Mouse (Mus musculus): ENCODE measurements around the gene Gm10663.

The Gm10663 gene

GRCm38 (mm10) chr8:65074733-65075132, at the start of gene Gm10663:
Gene Gm10663, plus strand, starts transcription at chr8:65075033.
- ATAC-seq (ENCODE audit: insufficient number of reproducible peaks, low FRiP score, low TSS enrichment), result no peak

- ATAC-seq (ENCODE audit: insufficient number of reproducible peaks, low FRiP score, low TSS enrichment), result no peak
Measured at GRCm38 (mm10) chr8:65028959-65029686, 45.7 kb upstream of the Gm10663 start.

GRCm38 (mm10) chr8:65029776-65030175, 45.1 kb upstream of the Gm10663 start:
- no peak for ATAC-seq (ENCODE audit: insufficient number of reproducible peaks, low FRiP score, low TSS enrichment)

- ATAC-seq (ENCODE audit: insufficient number of reproducible peaks, low FRiP score, low TSS enrichment), result no peak
Measured at GRCm38 (mm10) chr8:65030735-65031485, 43.9 kb upstream of the Gm10663 start.

- no peak for ATAC-seq (ENCODE audit: insufficient number of reproducible peaks, low FRiP score, low TSS enrichment)
Measured at GRCm38 (mm10) chr8:65032107-65032506, 42.7 kb upstream of the Gm10663 start.

- ATAC-seq (ENCODE audit: insufficient number of reproducible peaks, low FRiP score, low TSS enrichment), result no peak
Measured at GRCm38 (mm10) chr8:65033056-65033455, 41.8 kb upstream of the Gm10663 start.

GRCm38 (mm10) chr8:65034136-65034535, 40.7 kb upstream of the Gm10663 start:
- ATAC-seq (ENCODE audit: insufficient number of reproducible peaks, low FRiP score, low TSS enrichment), result no peak

GRCm38 (mm10) chr8:65037117-65037533, 37.7 kb upstream of the Gm10663 start, which contains the start of gene Apela:
Gene Apela, minus strand, starts transcription at chr8:65037336.
- no peak for ATAC-seq (ENCODE audit: insufficient number of reproducible peaks, low FRiP score, low TSS enrichment)

- ATAC-seq (ENCODE audit: insufficient number of reproducible peaks, low FRiP score, low TSS enrichment), result no peak
Measured at GRCm38 (mm10) chr8:65046565-65046964, 28.3 kb upstream of the Gm10663 start.

- no peak for ATAC-seq (ENCODE audit: insufficient number of reproducible peaks, low FRiP score, low TSS enrichment)
Measured at GRCm38 (mm10) chr8:65047193-65047592, 27.6 kb upstream of the Gm10663 start.

- ATAC-seq (ENCODE audit: insufficient number of reproducible peaks, low FRiP score, low TSS enrichment), result no peak
Measured at GRCm38 (mm10) chr8:65047801-65048200, 27.0 kb upstream of the Gm10663 start.

GRCm38 (mm10) chr8:65053554-65053953, 21.3 kb upstream of the Gm10663 start:
- ATAC-seq (ENCODE audit: insufficient number of reproducible peaks, low FRiP score, low TSS enrichment), result no peak

- no peak for ATAC-seq (ENCODE audit: insufficient number of reproducible peaks, low FRiP score, low TSS enrichment)
Measured at GRCm38 (mm10) chr8:65053968-65054367, 20.9 kb upstream of the Gm10663 start.

GRCm38 (mm10) chr8:65056722-65057121, 18.1 kb upstream of the Gm10663 start:
- ATAC-seq (ENCODE audit: insufficient number of reproducible peaks, low FRiP score, low TSS enrichment), result no peak

GRCm38 (mm10) chr8:65062195-65062594, 12.6 kb upstream of the Gm10663 start:
- ATAC-seq (ENCODE audit: insufficient number of reproducible peaks, low FRiP score, low TSS enrichment), result no peak

GRCm38 (mm10) chr8:65064071-65064470, 10.8 kb upstream of the Gm10663 start:
- ATAC-seq (ENCODE audit: insufficient number of reproducible peaks, low FRiP score, low TSS enrichment), result no peak

- ATAC-seq (ENCODE audit: insufficient number of reproducible peaks, low FRiP score, low TSS enrichment), result no peak
Measured at GRCm38 (mm10) chr8:65065622-65066021, 9.2 kb upstream of the Gm10663 start.

- ATAC-seq (ENCODE audit: insufficient number of reproducible peaks, low FRiP score, low TSS enrichment), result no peak
Measured at GRCm38 (mm10) chr8:65067031-65067430, 7.8 kb upstream of the Gm10663 start.

GRCm38 (mm10) chr8:65067694-65068472, 7.0 kb upstream of the Gm10663 start:
- ATAC-seq (ENCODE audit: insufficient number of reproducible peaks, low FRiP score, low TSS enrichment), result no peak

GRCm38 (mm10) chr8:65068473-65068819, 6.4 kb upstream of the Gm10663 start:
- no peak for ATAC-seq (ENCODE audit: insufficient number of reproducible peaks, low FRiP score, low TSS enrichment)

- ATAC-seq (ENCODE audit: insufficient number of reproducible peaks, low FRiP score, low TSS enrichment), result no peak
Measured at GRCm38 (mm10) chr8:65070996-65071395, 3.8 kb upstream of the Gm10663 start.

All from cerebellum, adult (tissue).